Mouse (Mus musculus) stomach, postnatal 0 days (tissue): ENCODE results near the gene Mrpl34.

Source experiments
- CTCF ChIP-seq: IDR thresholded peaks from 2 replicates; pipeline ENCODE4 v1.5.1; 2016; ENCODE audit warnings: antibody characterized with exemption, low read depth, mild to moderate bottlenecking, moderate library complexity
- EP300 ChIP-seq: optimal IDR thresholded peaks from 2 replicates; pipeline ENCODE3; 2016; ENCODE audit warnings: antibody characterized with exemption

GRCm38 (mm10) chr8:71485142-71486135 lies 20.7 kb downstream of the Mrpl34 start, which contains the start of gene Ano8:
- no peak for TF ChIP-seq EP300
- no peak for TF ChIP-seq CTCF
